Mouse (Mus musculus): ENCODE data around the gene Snapc5.
"Not testable (repeated sequence)": the region's sequence is repeated elsewhere in the genome, so short reads cannot be mapped to it uniquely, and the experiment has no call there.

Snapc5 gene

GRCm38 (mm10) chr9:64198763-64199418, 19.8 kb downstream of the Snapc5 start:
- not testable (repeated sequence) for DNase-seq (ENCODE audit: low read depth, low spot score)

DNA sequence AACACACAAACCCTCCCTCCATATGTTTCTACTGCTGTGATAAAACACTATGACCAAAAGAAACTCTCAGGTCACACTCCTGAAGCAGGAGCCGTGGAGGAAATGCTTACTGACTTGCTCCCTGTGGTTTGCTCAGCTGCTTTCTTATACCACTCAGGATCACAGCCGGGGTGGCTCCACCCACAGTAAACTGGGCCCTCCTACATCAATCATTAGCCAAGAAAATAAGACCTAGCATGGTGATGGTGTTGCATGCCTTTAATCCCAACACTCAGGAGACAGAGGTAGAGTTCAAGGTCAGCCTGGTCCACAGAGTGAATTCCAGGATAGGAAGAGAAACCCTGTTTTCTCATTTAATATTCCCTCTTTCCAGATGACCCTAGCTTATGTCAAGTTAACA, 20.8 kb downstream of the Snapc5 start:
- DNase-seq (ENCODE audit: low read depth, low spot score): no peak

GRCm38 (mm10) chr9:64202331-64202730, 23.3 kb downstream of the Snapc5 start:
- DNase-seq (ENCODE audit: low read depth, low spot score): no peak

GRCm38 (mm10) chr9:64202866-64203265, 23.8 kb downstream of the Snapc5 start:
- no peak for DNase-seq (ENCODE audit: low read depth, low spot score)

- no peak for DNase-seq (ENCODE audit: low read depth, low spot score)
Observed at GRCm38 (mm10) chr9:64207509-64208084, 28.5 kb downstream of the Snapc5 start.

DNA sequence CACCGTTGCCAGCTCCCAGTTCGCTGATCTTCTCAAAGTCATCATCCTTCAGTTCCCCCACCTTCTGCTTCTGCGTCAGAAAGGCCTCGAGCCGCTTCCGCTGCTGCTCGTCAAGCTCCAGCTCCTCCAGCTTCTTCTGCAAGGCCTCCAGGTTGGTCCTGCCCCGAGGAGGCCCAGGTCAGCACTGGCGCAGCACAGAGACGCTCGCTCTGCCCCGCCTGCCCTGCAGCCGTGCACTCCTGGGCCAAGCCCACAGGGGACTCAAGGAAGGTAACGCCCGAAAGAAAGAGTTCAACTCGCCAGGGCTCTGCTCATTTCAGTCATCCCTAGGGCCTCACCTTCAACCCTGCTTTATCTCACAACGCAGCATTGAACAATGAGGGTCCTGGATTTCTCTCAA, 35.4 kb downstream of the Snapc5 start:
- DNase-seq (ENCODE audit: low read depth, low spot score): no peak

- no peak for DNase-seq (ENCODE audit: low read depth, low spot score)
Observed at GRCm38 (mm10) chr9:64216090-64216489, 37.0 kb downstream of the Snapc5 start.

GRCm38 (mm10) chr9:64216641-64217040, 37.6 kb downstream of the Snapc5 start:
- DNase-seq (ENCODE audit: low read depth, low spot score): no peak

DNA sequence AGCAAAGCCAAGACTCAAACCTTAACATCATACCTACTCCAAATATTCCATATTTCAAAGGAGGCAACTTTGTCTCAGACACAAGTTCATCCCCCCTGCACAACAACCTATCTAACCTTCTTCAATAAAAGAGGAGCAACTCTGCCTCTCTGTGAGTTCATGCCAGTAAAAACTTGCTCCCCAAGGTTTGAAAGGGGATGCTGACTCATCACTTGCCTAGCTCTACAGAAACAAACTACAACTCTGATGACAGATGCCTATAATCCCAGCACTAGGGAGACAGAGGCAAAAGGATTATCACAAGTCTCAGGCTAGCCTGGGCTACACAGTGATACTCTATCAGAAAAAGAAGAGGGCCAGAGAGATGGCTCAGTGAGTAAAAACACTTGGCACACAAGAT, 38.8 kb downstream of the Snapc5 start:
- no peak for DNase-seq (ENCODE audit: low read depth, low spot score)

GRCm38 (mm10) chr9:64219305-64219704, 40.2 kb downstream of the Snapc5 start:
- no peak for DNase-seq (ENCODE audit: low read depth, low spot score)

DNA sequence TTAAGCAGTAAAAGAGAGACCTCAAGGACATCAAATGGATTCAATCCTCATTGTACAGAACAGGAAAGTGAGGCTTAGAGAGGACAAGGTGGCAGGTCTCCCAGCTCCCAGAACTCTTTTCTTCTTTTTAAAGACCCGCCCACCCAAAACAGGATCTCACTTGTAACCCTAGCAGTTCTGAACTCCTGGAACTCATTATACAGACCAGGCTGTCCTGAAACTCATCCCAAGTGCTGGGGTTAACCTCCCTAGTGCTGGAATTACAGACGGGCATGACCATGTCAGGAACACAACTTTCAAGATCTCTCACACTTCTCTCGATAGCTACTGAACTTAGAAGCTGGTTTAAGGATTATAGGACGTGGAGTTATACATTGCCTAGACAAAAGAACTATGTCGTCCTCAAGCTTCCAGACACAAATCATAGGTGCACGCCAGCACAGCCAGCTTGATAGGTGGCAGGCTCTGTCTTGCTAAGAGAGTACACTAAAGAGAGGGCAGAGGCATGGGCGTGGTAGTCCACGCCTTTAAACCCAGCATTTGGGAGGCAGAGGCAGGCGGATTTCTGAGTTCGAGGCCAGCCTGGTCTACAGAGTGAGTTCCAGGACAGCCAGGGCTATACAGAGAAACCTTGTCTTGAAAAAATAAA, 40.8 kb downstream of the Snapc5 start:
- DNase-seq (ENCODE audit: low read depth, low spot score): no peak

DNA sequence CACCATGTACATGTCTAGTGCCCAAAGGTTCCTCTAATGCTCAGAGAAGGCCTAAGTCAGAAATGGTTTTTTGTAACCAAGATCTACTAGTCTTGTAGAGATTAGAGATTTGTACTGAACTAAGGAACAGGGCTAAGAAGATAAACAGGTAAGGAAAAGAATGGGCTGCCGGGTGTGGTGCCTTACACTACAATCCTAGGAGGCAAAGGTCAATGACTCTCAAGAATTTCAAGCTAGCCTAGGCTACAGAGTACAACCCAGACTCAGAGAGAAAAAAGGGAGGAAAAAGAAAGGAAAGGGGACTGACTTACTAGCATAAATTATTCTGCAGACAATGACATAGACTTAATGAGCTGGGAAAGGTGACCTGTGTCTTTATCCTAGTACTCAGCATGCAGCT, 41.5 kb downstream of the Snapc5 start:
- no peak for DNase-seq (ENCODE audit: low read depth, low spot score)

DNA sequence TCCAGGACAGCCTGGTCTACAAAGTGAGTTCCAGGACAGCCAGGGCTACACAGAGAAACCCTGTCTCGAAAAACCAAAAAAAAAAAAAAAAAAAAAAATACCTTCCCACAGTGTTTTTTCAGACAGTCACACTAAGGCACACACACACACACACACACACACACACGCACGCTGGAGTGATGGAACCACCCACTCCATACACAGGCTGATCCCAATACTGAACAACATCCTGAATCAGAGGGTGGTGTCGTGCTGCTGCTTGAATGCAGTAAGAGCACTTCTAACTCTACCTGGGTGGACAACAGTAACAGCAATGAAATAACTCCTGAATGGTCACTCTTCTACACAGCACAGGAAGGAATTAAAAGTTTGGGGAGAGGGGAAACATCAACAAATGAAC, 42.4 kb downstream of the Snapc5 start:
- no peak for DNase-seq (ENCODE audit: low read depth, low spot score)

DNA sequence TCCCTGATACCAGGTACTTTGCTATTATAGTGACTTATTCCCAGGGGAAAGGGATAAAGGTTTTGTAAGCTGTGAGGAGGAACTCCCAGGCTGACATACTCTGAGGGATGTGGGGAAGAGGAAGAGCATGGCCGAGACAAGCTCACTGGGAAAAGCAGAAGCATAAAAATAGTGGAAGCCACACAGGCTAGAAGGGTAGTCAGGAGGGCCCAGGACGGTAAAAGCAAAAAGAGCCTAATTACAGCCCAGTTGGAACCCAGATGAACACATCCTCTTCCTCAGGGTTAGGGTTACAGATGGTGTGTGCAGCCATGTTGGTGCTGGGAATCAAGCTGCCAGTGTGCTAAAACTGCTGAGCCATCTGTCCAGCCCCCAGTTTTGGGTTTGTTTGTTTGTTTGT, 43.0 kb downstream of the Snapc5 start:
- DNase-seq (ENCODE audit: low read depth, low spot score): no peak

GRCm38 (mm10) chr9:64225805-64226204, 46.7 kb downstream of the Snapc5 start:
- DNase-seq (ENCODE audit: low read depth, low spot score): no peak

DNA sequence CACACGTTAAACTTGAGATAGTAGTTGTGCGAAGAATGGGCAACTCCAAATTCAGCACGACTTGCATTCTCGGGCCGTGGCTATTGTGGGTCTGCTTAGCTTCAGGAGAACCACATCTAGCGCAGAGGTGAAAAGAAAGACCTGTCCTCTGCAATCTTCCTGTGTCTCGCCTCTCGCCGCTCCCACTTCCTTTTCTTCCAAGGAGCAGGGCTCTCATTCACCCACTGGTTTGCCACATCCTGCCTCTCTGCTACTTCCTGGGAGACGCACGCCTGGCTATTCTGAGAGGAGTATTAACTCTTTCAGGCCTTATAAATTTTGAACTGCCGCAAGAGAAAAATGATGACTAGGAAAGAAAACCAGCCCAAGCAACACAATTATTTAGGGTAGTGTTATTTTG, 48.7 kb downstream of the Snapc5 start:
- no peak for DNase-seq (ENCODE audit: low read depth, low spot score)

- DNase-seq (ENCODE audit: low read depth, low spot score): no peak
Observed at GRCm38 (mm10) chr9:64228972-64229371, 49.9 kb downstream of the Snapc5 start.

GRCm38 (mm10) chr9:64231171-64231570, 52.1 kb downstream of the Snapc5 start:
- DNase-seq (ENCODE audit: low read depth, low spot score): no peak

DNA sequence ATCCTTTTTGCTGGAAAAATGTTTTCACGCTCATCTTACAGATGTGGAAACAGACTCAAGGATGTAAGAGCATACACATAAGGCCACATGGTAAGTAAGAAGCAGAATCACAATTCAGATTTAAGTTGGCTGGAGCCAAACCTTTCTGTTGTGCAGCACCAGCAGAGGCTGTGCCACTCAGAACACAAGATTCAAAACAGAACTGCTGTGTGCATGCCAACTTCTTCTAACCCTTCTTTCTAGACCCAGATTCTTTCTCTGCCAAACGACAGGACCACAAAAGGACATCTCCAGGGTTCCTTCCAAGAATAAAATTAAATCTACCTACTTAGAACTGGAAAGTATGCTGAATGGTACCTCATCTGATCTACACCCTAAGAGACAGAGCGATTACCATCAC, 52.6 kb downstream of the Snapc5 start:
- no peak for DNase-seq (ENCODE audit: low read depth, low spot score)

DNA sequence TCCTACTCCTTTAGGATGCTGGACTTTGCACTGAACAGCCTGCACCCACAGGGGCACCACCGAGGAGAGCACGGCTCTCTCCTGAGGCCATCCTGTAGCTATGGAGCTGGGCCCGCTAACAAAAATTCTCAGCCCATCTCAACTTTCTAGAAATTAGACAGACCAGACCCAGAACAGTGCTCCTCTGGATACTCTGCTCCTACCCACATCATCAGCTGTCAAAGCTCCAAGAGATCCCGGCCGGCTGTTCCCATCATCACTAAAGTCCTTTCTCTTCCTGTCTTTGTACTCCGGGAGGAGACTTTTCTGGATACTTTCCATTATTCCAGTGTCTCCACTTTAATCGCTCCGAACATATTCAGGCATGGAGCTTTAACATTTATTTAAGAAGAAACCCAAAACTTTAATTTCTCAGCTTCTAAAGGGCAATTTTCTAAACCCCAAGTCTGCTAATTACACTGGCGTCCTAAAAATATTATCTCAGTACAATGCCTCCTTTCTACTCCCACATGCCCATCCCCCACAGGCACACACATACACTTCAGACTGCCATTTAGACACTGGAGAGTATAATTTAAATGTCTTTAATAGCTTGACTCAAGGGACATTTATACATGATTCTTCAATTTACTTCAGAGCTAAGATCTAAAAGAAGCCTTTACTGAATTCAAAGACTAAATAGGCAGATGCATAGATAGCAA, 53.3 kb downstream of the Snapc5 start:
- DNase-seq (ENCODE audit: low read depth, low spot score): no peak

Data from retina, postnatal 7 days (tissue).